Mouse (Mus musculus): Measurements from ENCODE around the gene Pip4k2c. TPM values are rescaled to one million over a fixed set of nuclear protein-coding genes. Genes with fewer than 3 reads are reported as not detected.
A peak's percentile ranks its signal among the peaks of the same experiment; 100 is the strongest.

The Pip4k2c gene
- polyA plus RNA-seq, 2 experiments = 22.0 to 33.1 TPM

DNA sequence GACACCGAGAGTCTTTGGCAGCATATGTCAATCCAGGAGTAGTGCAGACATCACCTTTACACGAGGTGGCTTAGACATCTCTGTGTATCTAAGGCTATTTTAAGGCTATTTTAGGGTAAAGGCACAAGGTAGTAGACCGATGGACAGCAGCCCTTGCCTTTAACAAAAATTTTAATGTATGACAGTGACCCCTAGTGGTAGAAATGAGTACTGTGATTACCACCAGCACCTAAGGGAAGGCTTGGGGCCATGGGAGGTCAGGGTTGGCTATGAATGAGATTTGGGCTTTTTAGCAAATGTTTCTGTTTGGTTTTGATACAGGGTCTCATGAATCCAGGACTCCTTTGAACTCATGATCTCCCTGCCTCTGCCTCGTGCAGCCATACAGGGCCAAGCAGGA is 17.5 kb upstream of the Pip4k2c start:
- Histone ChIP-seq H3K9ac (ENCODE audit: low read depth, low read length, severe bottlenecking) (no peak overlapping the region), H3K27ac (replicated peaks; ENCODE audit: low read depth, low read length) (no peak overlapping the region), H3K4me2 (replicated peaks; ENCODE audit: low read depth, low read length, severe bottlenecking) (no peak overlapping the region), H3K4me1 (ENCODE audit: control insufficient read depth, insufficient read depth, low read length) (no peaks in the 10 kb centered on the region), H3K9me3 (ENCODE audit: control insufficient read depth, low read length) (no peaks in the 10 kb centered on the region), H3K4me3 (replicated peaks; ENCODE audit: low read length) (no peak overlapping the region), H3K27me3 (ENCODE audit: control insufficient read depth, insufficient read depth, low read length) (no peaks in the 10 kb centered on the region; the same call in 1 of the 2 replicates), H3K36me3 (ENCODE audit: control insufficient read depth, insufficient read depth, low read length) (0 out of 2 replicates have a peak, but pooled peaks cover 4% of the 10 kb centered on the region)
- no peak for TF ChIP-seq POLR2A (IDR thresholded peaks at IDR 0.05; ENCODE audit: borderline replicate concordance, extremely low read depth, insufficient read depth, insufficient read length)
- 0 out of 2 replicates have a peak, but pooled peaks have one; percentile 51 for ATAC-seq (ENCODE audit: low FRiP score, low read depth)
- 21% methylated on average over 4 of the region's 4 CpGs for WGBS
- DNase-seq (ENCODE audit: low spot score) = peak; percentile 72

DNA sequence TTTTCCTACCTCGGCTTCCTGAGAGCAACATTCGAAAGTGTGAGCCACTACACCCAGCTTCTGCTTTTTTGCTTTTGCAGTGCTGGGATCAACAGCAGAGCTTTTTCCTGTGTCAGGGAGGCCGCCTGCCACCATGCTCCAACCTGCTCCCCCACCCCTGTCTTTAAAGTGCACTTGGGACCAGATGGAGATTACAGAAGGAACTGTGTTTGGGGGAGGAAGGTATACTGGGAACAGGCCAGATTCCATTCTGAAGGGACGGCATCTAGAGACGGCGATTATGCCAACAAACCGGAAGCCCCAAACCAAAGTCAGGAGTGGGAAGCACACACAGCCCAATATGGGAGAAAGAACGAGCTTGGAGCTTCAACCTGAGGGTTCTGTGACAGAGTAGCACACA is 15.8 kb upstream of the Pip4k2c start:
- ATAC-seq (ENCODE audit: low FRiP score, low read depth) = no peak
- Histone ChIP-seq H3K4me1 (ENCODE audit: control insufficient read depth, insufficient read depth, low read length) (no peaks in the 10 kb centered on the region), H3K4me3 (replicated peaks; ENCODE audit: low read length) (no peak overlapping the region), H3K36me3 (ENCODE audit: control insufficient read depth, insufficient read depth, low read length) (no peaks in the 10 kb centered on the region), H3K27ac (replicated peaks; ENCODE audit: low read depth, low read length) (no peak overlapping the region), H3K9ac (ENCODE audit: low read depth, low read length, severe bottlenecking) (no peak overlapping the region), H3K4me2 (replicated peaks; ENCODE audit: low read depth, low read length, severe bottlenecking) (no peak overlapping the region), H3K27me3 (ENCODE audit: control insufficient read depth, insufficient read depth, low read length) (no peaks in the 10 kb centered on the region; the same call in 1 of the 2 replicates), H3K9me3 (ENCODE audit: control insufficient read depth, low read length) (no peaks in the 10 kb centered on the region)
- no peak for TF ChIP-seq POLR2A (IDR thresholded peaks at IDR 0.05; ENCODE audit: borderline replicate concordance, extremely low read depth, insufficient read depth, insufficient read length)
- 74% methylated on average over 8 of the region's 8 CpGs for WGBS
- DNase-seq (ENCODE audit: low spot score) = no peak

GRCm38 (mm10) chr10:127226318-127226895 is 15.0 kb upstream of the Pip4k2c start:
- ATAC-seq (ENCODE audit: low FRiP score, low read depth) = no peak
- no peak for TF ChIP-seq POLR2A (IDR thresholded peaks at IDR 0.05; ENCODE audit: borderline replicate concordance, extremely low read depth, insufficient read depth, insufficient read length)

DNA sequence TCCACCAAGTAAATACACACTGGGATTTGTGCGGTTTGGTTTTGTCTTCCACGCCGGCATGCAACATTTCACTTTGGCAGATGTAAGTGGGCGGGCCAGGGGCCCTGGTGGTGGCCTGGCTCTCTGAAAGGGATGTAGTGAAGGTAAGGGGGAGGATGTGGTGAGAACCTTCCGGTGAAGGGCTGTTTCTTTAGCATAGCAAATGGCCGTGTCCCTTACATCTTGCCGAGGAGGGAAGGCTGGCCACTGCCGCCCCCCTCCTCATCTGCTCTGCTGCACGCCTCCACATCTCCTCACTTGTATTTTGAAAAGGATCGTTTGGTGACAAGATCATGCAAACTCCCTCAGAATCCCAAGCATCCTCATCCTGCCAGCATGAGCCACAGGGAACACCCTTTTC is 14.3 kb upstream of the Pip4k2c start:
- 22% methylated on average over 10 of the region's 10 CpGs for WGBS
- Histone ChIP-seq H3K27me3 (ENCODE audit: control insufficient read depth, insufficient read depth, low read length) (no peaks in the 10 kb centered on the region; the same call in 1 of the 2 replicates), H3K9ac (ENCODE audit: low read depth, low read length, severe bottlenecking) (no peak overlapping the region), H3K4me1 (ENCODE audit: control insufficient read depth, insufficient read depth, low read length) (no peaks in the 10 kb centered on the region), H3K4me3 (replicated peaks; ENCODE audit: low read length) (no peak overlapping the region), H3K27ac (replicated peaks; ENCODE audit: low read depth, low read length) (no peak overlapping the region), H3K36me3 (ENCODE audit: control insufficient read depth, insufficient read depth, low read length) (no peaks in the 10 kb centered on the region), H3K9me3 (ENCODE audit: control insufficient read depth, low read length) (no peaks in the 10 kb centered on the region), H3K4me2 (replicated peaks; ENCODE audit: low read depth, low read length, severe bottlenecking) (no peak overlapping the region)
- ATAC-seq (ENCODE audit: low FRiP score, low read depth) = no peak
- DNase-seq (ENCODE audit: low spot score) = no peak
- no peak for TF ChIP-seq POLR2A (IDR thresholded peaks at IDR 0.05; ENCODE audit: borderline replicate concordance, extremely low read depth, insufficient read depth, insufficient read length)

More at GRCm38 (mm10) chr10:127226318-127226895, 15.0 kb upstream of the Pip4k2c start:
- H3K9me3 ChIP-seq (ENCODE audit: control insufficient read depth, low read length) = no peaks in the 10 kb centered on the region
- WGBS = 67% methylated on average over 8 of the region's 8 CpGs
- no peak overlapping the region for H3K4me2 ChIP-seq (replicated peaks; ENCODE audit: low read depth, low read length, severe bottlenecking)
- H3K36me3 ChIP-seq (ENCODE audit: control insufficient read depth, insufficient read depth, low read length) = no peaks in the 10 kb centered on the region
- no peak overlapping the region for H3K27ac ChIP-seq (replicated peaks; ENCODE audit: low read depth, low read length)
- H3K27me3 ChIP-seq (ENCODE audit: control insufficient read depth, insufficient read depth, low read length) = no peaks in the 10 kb centered on the region; the same call in 1 of the 2 replicates
- no peak overlapping the region for H3K4me3 ChIP-seq (replicated peaks; ENCODE audit: low read length)
- no peak overlapping the region for H3K9ac ChIP-seq (ENCODE audit: low read depth, low read length, severe bottlenecking)
- DNase-seq (ENCODE audit: low spot score) = no peak
- no peaks in the 10 kb centered on the region for H3K4me1 ChIP-seq (ENCODE audit: control insufficient read depth, insufficient read depth, low read length)

- H3K27me3 ChIP-seq (ENCODE audit: control insufficient read depth, insufficient read depth, low read length) = no peaks in the 10 kb centered on the region; the same call in 1 of the 2 replicates
- no peak for DNase-seq (ENCODE audit: low spot score)
- H3K4me2 ChIP-seq (replicated peaks; ENCODE audit: low read depth, low read length, severe bottlenecking) = no peak overlapping the region
- ATAC-seq (ENCODE audit: low FRiP score, low read depth) = no peak
- 47% methylated on average over 6 of the region's 6 CpGs for WGBS
- no peak for TF ChIP-seq POLR2A (IDR thresholded peaks at IDR 0.05; ENCODE audit: borderline replicate concordance, extremely low read depth, insufficient read depth, insufficient read length)
- no peak overlapping the region for H3K27ac ChIP-seq (replicated peaks; ENCODE audit: low read depth, low read length)
- no peaks in the 10 kb centered on the region for H3K9me3 ChIP-seq (ENCODE audit: control insufficient read depth, low read length)
- no peak overlapping the region for H3K9ac ChIP-seq (ENCODE audit: low read depth, low read length, severe bottlenecking)
- H3K4me3 ChIP-seq (replicated peaks; ENCODE audit: low read length) = no peak overlapping the region
- no peaks in the 10 kb centered on the region for H3K4me1 ChIP-seq (ENCODE audit: control insufficient read depth, insufficient read depth, low read length)
- H3K36me3 ChIP-seq (ENCODE audit: control insufficient read depth, insufficient read depth, low read length) = no peaks in the 10 kb centered on the region
These were observed 13.8 kb upstream of the Pip4k2c start for GRCm38 (mm10) chr10:127225213-127225612.

Data from limb, embryonic 14.5 days (tissue).